Mouse (Mus musculus) cerebellum, postnatal 25 days (tissue): ENCODE measurements at regions not wholly inside any gene's neighbourhood (a gene's known extent, or its start where the extent isn't known, plus 50 kb on each side); places are given as distances from the start of the nearest gene placed in this dataset.

ENCODE experiments used
- DNase-seq, 2 experiments: peaks; one replicate each; pipeline ENCODE4 v3.0.0; 2021; ENCODE audit warnings: mixed read lengths in 2 of 2

DNA sequence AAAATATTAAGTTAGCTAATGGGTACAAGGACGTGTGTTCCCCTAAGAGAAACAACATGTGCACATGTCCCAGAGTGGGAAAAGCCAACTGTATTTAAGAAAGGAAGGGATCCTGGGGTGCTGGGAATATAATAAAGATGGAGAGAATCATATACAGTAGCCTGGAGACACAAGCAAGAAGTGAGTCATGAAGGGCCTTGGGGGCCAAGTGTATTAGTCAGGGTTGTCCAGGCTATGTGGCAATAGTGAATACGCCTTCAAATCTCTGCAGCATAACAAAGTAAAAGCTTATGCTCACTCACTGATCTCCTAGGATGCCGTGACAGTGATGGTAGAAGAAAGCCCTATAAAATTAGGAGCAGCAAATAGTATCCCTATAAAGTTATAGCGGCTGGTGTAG, 124.1 kb upstream of the Gm10295 start:
- no peak for DNase-seq

GRCm38 (mm10) chr7:71472384-71473141, 121.3 kb upstream of the Gm10295 start:
- DNase-seq = peak in 1 of 2 experiments; percentile 16

- peak; percentile 24 to 56 for DNase-seq
Measured at GRCm38 (mm10) chr7:71471658-71472383, 120.5 kb upstream of the Gm10295 start.

DNA sequence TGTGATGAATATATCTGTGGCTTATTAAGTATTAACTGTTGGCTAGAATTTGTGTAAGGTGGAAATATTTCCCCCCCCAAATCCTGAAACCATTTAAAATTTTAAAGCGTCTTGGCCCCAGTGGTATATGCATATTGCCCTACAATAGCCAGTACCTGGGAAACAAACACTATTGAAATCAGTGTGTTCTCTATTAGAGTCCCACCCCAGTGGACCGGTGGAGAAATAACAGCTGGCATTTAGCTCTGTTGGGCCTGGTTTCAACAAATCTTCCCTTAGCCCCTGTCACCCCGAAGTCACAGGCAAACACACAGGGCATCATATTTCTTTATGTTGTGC, 120.0 kb upstream of the Gm10295 start:
- DNase-seq = peak in 1 of 2 experiments; percentile 3

DNA sequence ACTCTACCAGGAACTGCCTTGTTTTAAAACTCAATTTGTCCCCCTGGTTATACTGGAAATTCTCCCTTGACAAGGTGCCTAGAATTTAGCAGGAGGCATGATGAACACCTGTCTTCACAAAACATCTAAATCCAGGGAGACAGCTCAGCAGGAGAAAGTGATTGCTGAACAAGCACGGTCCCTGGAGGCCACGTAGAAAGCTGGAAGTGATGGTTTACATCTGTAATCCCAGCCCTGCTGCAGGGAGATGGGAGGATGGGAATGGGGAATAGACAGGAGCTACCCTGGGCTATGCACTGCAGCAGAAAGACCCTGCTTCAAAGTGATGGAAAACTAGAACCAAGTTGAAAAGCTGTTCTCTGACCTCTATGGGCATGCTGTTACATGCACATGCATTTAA, 119.1 kb upstream of the Gm10295 start:
- DNase-seq = no peak

- no peak for DNase-seq
Measured at GRCm38 (mm10) chr7:71469951-71470350, 118.7 kb upstream of the Gm10295 start.

DNA sequence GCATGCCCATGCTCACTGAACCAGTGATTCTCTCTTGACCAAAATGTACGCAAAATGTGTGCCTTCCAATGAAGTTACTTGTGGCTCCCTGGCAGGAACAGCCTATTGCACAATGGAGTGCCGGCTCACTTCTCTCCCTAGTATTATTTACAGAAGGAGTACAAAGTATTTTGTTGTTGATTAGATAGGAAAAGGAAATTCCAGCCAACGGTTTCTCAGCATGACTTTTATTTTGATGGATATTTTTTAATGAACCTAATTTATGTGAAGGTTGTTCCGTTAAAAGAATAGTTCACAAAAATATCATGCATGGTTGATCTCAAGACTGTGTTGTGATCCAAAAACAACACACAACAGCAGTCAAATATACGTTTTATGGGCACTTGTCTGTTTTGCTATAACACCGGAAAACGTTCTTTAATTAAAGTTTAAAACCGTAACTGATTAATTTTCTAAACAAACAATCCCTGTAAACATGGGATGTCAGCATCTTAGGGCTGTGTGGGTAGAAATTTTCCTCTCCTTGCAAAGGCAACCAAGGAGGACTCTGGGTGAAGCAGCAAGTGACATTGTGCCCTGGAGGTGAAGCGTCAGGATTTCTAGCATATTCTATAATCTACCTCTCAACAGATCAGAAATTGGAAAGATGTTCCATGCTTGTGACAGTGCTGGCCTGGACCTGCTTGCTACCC, 116.3 kb upstream of the Gm10295 start:
- DNase-seq = no peak

- no peak for DNase-seq
Measured at GRCm38 (mm10) chr7:71464127-71464526, 112.8 kb upstream of the Gm10295 start.

DNA sequence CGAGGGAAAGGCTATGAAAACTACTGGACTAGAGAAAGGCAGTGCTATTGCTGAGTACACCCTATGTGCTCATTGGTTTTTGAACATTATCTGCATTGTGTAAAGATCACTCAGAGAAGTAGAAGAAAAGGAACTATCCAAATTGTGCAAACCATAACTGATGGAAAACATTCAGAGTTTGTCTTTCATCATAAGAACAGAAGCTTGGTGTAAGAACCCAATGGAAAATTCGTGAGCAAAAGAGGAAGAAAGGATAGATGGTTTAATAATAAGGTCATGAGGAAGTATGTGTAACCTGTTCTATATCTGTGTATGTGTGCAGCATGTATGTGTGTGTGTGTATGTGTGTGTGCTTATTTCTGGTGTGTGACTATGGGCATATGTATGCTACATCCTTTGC, 112.3 kb upstream of the Gm10295 start:
- no peak for DNase-seq

DNA sequence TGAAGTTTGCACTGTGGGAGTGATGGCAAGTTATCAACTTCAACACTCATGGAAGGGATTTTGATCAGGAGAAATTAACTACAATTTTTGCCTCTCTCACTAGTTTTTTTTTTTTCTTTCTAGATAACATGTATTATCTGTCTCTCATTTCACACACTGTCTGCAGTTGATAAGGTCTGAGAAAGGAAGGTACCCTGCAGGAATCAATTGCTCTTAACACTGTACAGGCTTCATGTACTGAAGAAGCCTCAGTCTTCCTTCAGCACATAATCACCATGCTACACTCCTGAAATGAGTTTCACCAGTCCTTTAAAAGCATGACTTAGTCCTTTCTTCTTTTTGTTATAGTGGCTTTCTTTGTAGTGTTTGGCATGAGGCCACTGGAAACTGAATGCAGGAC, 108.5 kb upstream of the Gm10295 start:
- DNase-seq = no peak

GRCm38 (mm10) chr7:71458104-71458754, 106.9 kb upstream of the Gm10295 start:
- no peak for DNase-seq

DNA sequence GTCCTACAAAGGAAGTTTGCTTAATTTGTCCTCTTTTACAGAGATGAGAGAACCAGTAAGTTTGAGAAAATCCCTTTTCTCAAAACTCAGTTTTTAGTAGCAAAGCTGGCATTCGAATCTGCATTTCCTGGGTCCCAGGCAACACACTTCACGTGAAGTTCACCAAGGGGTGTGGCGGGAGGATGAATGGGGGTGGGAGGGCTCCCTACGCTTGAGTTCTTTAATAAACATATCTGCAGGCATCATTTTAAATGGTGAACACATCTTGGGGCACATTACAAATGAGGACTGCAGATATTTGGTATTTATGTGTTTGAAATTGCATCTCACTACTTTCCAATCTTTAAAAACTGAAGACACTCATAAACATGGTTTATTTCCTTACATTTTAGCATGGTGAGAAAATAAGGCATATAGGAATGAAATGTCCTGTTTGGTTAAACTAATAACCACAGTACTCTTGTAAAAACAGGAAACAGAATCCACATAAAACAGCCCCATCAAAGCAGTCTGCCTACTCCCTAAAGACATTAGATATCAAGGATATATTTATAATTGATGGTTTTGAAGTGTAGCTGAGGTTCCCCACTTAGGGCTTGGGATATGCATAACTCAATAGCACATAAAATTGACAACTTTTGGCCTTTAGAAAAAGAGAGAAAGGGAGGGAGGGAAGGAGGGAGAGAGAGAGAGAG, 106.3 kb upstream of the Gm10295 start:
- no peak for DNase-seq

GRCm38 (mm10) chr7:71456421-71456820, 105.1 kb upstream of the Gm10295 start:
- DNase-seq = no peak

DNA sequence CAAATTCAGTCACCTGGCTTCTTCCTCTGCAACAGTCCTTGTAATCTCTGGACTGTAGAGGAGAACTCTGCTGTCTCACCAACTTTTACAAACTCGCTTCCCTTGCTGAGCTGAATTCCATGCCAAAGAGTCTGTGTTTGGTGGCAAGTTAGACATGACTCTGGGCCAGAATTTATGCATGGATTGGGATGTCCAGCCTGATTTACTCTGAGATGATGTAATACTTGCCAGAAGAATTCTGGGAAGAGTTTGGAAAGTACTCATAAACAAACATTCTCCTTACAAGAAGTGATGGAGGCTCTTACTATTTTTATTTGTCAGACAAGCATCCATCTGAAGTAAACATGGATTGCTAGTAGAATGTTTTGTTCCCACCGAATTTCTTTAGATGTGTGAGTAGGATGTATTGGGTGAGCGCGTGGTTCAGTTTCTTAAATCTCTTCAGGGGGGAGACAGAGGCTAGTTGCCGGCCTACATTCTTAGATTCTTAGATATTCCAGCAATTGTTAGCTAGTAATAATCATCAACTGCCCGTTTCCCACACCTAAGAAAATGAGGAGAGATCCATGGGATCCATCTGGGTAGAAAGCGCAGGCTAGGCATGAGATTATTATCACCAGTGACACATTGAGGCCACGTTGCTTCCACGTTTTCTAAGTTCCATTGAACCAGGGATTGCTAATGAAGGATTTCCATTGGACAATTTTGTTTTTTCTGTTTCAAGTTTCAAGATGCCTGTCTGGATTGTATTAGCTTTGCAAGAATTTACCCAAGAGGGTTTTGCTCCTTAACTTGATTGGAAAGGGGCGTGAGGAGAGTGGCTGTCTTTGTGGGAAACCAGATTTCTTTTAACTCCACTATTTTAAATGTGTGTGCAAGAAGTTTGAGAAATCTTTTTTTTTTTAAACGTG, 89.3 kb upstream of the Gm10295 start:
- DNase-seq = no peak

DNA sequence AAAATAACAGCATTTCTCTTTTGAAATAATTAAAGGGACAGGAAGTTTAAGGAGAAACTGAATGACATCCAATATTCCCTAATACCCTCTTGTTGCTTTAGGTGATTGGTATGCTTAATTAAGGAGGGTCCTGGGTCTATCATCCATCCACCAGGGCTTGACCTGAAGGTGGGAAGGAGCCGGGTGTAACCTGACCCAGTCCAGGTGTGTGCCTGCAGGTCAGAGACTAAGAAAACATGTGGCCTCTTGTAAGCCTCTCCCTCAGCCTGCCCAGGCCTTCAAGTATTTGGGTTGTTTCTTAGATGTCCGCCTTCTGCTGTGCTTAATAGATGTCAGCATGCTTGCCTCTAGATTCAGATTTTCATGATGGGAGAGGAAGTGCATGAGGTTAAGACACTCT, 74.7 kb upstream of the Gm10295 start:
- no peak for DNase-seq

- no peak for DNase-seq
Measured at GRCm38 (mm10) chr7:71419261-71419660, 68.0 kb upstream of the Gm10295 start.

DNA sequence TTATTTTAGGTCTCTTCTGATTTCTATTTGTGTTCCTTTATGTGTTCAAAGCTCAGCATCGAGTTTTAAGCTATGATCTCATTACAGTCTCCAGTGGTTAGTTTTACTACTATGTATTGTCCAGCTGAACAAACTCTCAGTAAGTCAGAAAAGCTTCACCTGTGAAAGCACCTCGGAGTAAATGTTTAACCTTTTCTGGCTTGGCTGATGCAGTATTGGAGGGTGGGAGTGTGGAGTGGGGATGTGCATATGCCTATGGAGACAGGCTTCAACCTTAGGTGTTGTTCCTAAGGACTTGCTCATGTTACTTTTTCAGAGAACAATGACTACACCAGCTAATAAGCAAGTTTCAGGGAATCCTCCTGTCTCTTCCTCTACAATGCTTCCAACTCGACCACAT, 67.6 kb upstream of the Gm10295 start:
- DNase-seq = no peak

DNA sequence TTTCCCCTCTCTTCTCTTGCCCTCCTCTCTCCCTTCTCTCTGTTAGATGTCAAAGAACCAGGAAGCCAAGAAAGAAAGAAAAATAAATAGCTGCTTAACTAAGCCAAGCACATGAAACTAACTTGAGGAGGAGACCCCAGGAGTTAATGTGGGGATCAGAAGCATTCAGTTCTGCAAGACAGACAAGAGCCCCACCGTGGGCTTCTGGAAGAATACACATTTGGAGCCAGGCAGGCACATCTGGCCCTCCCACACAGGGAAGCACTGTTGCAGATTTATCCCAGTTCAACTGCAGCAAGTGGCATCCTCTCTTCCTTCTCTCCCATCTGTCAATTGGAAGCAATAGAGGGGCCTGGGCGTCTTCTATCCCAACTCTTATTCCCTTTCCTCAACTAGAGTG, 63.5 kb upstream of the Gm10295 start:
- DNase-seq = no peak

- no peak for DNase-seq
Measured at GRCm38 (mm10) chr7:71413121-71413520, 61.8 kb upstream of the Gm10295 start.

GRCm38 (mm10) chr7:71412079-71412478, 60.8 kb upstream of the Gm10295 start:
- DNase-seq = peak; percentile 77 to 85

- peak in 1 of 2 experiments; percentile 3 for DNase-seq
Measured at GRCm38 (mm10) chr7:71411293-71412011, 60.2 kb upstream of the Gm10295 start.
